Mouse (Mus musculus) left cerebral cortex, adult 9 months (tissue): ENCODE results near the gene Taok1.
A peak's percentile ranks its signal among the peaks of the same experiment; 100 is the strongest.

Experiments
- DNase-seq, 2 experiments: peaks; one replicate each; pipeline ENCODE4 v3.0.0; 2022; ENCODE audit warnings: low spot score in 2 of 2

The Taok1 gene

GRCm38 (mm10) chr11:77492311-77492871 lies 115.2 kb downstream of the Taok1 start:
- peak in 1 of 2 experiments; percentile 64 for DNase-seq

GRCm38 (mm10) chr11:77491502-77492291 lies 115.9 kb downstream of the Taok1 start:
- peak in 1 of 2 experiments; percentile 75 for DNase-seq

GRCm38 (mm10) chr11:77491123-77491501 lies 116.5 kb downstream of the Taok1 start:
- peak in 1 of 2 experiments; percentile 86 for DNase-seq

GRCm38 (mm10) chr11:77490451-77490850 lies 117.2 kb downstream of the Taok1 start:
- no peak for DNase-seq

- DNase-seq, result peak in 1 of 2 experiments; percentile 84
Measured at GRCm38 (mm10) chr11:77489591-77490235, 117.9 kb downstream of the Taok1 start, which contains the start of gene Ankrd13b. Ankrd13b (minus strand) TSS chr11:77489678.

- DNase-seq, result no peak
Measured at GRCm38 (mm10) chr11:77488771-77489581, 118.6 kb downstream of the Taok1 start.

GRCm38 (mm10) chr11:77486798-77487197 lies 120.8 kb downstream of the Taok1 start:
- no peak for DNase-seq

- no peak for DNase-seq
Measured at GRCm38 (mm10) chr11:77485229-77485628, 122.4 kb downstream of the Taok1 start.

GRCm38 (mm10) chr11:77483510-77484255 lies 123.9 kb downstream of the Taok1 start:
- DNase-seq, result no peak

GRCm38 (mm10) chr11:77483043-77483442 lies 124.6 kb downstream of the Taok1 start:
- DNase-seq, result no peak
